In genomic region chr10:79920958-79921535, GRCm38 (mm10) we compare ENCODE assay signal across 8 mouse cellular contexts. TPM values are rescaled to one million over a fixed set of nuclear protein-coding genes. Genes with fewer than 3 reads are reported as not detected.
A peak's percentile ranks its signal among the peaks of the same experiment; 100 is the strongest.
DNase-seq lines count a peak whose midpoint lies in the region; ATAC-seq lines count a peak whose summit lies in the region.

R3hdm4 (minus strand) TSS chr10:79921208.

- no peaks in the 10 kb centered on the region for H3K9me3 ChIP-seq in neural tube, embryonic 11.5 days (ENCODE audit: control insufficient read depth, low read length)
- H3K9me3 ChIP-seq in midbrain, embryonic 13.5 days: no peaks in the 10 kb centered on the region

- peaks cover 21% of the 10 kb centered on the region for H3K4me1 ChIP-seq in neural tube, embryonic 11.5 days (ENCODE audit: control insufficient read depth, insufficient read depth, low read length)
- H3K4me1 ChIP-seq in brown adipose tissue, adult 24 weeks (ENCODE audit: control insufficient read depth, insufficient read depth, insufficient read length, low read length): peaks cover 2% of the 10 kb centered on the region
- H3K4me1 ChIP-seq in midbrain, embryonic 13.5 days (replicated peaks): peaks cover 50% of the 10 kb centered on the region

- H3K4me2 ChIP-seq in neural tube, embryonic 11.5 days (ENCODE audit: low read depth): peak within 1 kb of the TSS; percentile 34
- H3K4me2 ChIP-seq in midbrain, embryonic 13.5 days (replicated peaks): peak within 1 kb of the TSS; percentile 43

- H3K36me3 ChIP-seq in neural tube, embryonic 11.5 days (ENCODE audit: control insufficient read depth, insufficient read depth, low read length): no peaks in the 10 kb centered on the region
- H3K36me3 ChIP-seq in midbrain, embryonic 13.5 days: no peaks in the 10 kb centered on the region

- H3K4me3 ChIP-seq in neural tube, embryonic 11.5 days (ENCODE audit: low read depth, low read length): peak within 1 kb of the TSS; percentile 22
- peak within 1 kb of the TSS; percentile 41 for H3K4me3 ChIP-seq in brown adipose tissue, adult 24 weeks (ENCODE audit: insufficient read depth, low read depth, low read length)
- H3K4me3 ChIP-seq in midbrain, embryonic 13.5 days (replicated peaks): peak within 1 kb of the TSS; percentile 31

- ATAC-seq in neural tube, embryonic 11.5 days (ENCODE audit: insufficient read depth, low FRiP score, low TSS enrichment): no peak
- no peak for ATAC-seq in midbrain, embryonic 13.5 days

- no peak within 1 kb of the TSS for H3K27ac ChIP-seq in neural tube, embryonic 11.5 days (ENCODE audit: low read depth, low read length)
- H3K27ac ChIP-seq in brown adipose tissue, adult 24 weeks (replicated peaks; ENCODE audit: low read depth, low read length): no peak within 1 kb of the TSS
- H3K27ac ChIP-seq in midbrain, embryonic 13.5 days: no peak within 1 kb of the TSS

- DNase-seq in neural tube, embryonic 11.5 days (ENCODE audit: low spot score): no peak
- no peak for DNase-seq in neural tube, embryonic 10.5 days (ENCODE audit: extremely low spot score, low spot score)
- no peak for DNase-seq in gonadal fat pad, adult 2 months (ENCODE audit: low read depth)
- DNase-seq in layer of hippocampus, postnatal 10 days (ENCODE audit: low spot score in 2 of 2): no peak
- no peak for DNase-seq in spleen, postnatal 14 days (ENCODE audit: low spot score in 2 of 2)
- DNase-seq in urinary bladder, postnatal 4 days (ENCODE audit: low spot score in 2 of 2): no peak

- H3K9ac ChIP-seq in neural tube, embryonic 11.5 days (ENCODE audit: low read length): peak within 1 kb of the TSS; percentile 10; the same call in 1 of the 2 replicates
- H3K9ac ChIP-seq in midbrain, embryonic 13.5 days (replicated peaks): peak within 1 kb of the TSS; percentile 37

- 4% methylated on average over 41 of the region's 41 CpGs for WGBS in neural tube, embryonic 11.5 days
- 4% methylated on average over 41 of the region's 41 CpGs for WGBS in midbrain, embryonic 13.5 days

- H3K27me3 ChIP-seq in neural tube, embryonic 11.5 days (ENCODE audit: control insufficient read depth, insufficient read depth, low read length): peaks cover 66% of the 10 kb centered on the region
- peaks cover 67% of the 10 kb centered on the region for H3K27me3 ChIP-seq in midbrain, embryonic 13.5 days

RNA-seq across cellular contexts. Expression of gene R3hdm4, which starts in this region (rescaled TPM):
- 150 and 156 TPM in 2 replicates for polyA plus RNA-seq in neural tube, embryonic 11.5 days (2014; fragmentation: Nextera tagmentation; extraction: Ambion mirVana)
- 55.0 and 60.7 TPM in 2 replicates for polyA plus RNA-seq in brown adipose tissue, adult 24 weeks (2012; ENCODE audit: insufficient read depth, insufficient read length, missing spikeins)
- 106 and 120 TPM in 2 replicates for polyA plus RNA-seq in gonadal fat pad, adult 2 months (2012; rRNA removed)
- 100 to 1,000 TPM; 380 to 386 TPM for total RNA-seq in layer of hippocampus, postnatal 10 days (2021)
- polyA plus RNA-seq in midbrain, embryonic 13.5 days (2015; fragmentation: Nextera tagmentation; extraction: Ambion mirVana): 231 TPM in 2 replicates
